Mouse (Mus musculus) forebrain, postnatal 0 days (tissue): ENCODE data around the gene Thap8. TPM values are rescaled to one million over a fixed set of nuclear protein-coding genes. Genes with fewer than 3 reads are reported as not detected.

Source experiments
- ATAC-seq: fragments of 200-750 bp; cut with Nextera tagmentation; 2 replicates; pipeline ENCODE4 v1.8.0; 2017; ENCODE audit warnings: mild to moderate bottlenecking, moderate library complexity
- DNase-seq: peaks from one replicate; pipeline ENCODE4 v3.0.0-alpha.2; 2015
- H3K27ac ChIP-seq: fragments of 300-500 bp; sonication (generic); 2 replicates; pipeline ENCODE4 v1.5.1; 2014; ENCODE audit warnings: low read depth, mild to moderate bottlenecking, antibody characterized with exemption, low read length, moderate library complexity, mixed read lengths
- H3K27me3 ChIP-seq: fragments of 300-500 bp; sonication (generic); 2 replicates; pipeline ENCODE4 v1.6.1; 2014; ENCODE audit warnings: mild to moderate bottlenecking, low read length, mixed read lengths; ENCODE audit not compliant: insufficient read depth
- H3K36me3 ChIP-seq: fragments of 300-500 bp; sonication (generic); 2 replicates; pipeline ENCODE4 v1.6.1; 2014; ENCODE audit warnings: mild to moderate bottlenecking, moderate library complexity; ENCODE audit not compliant: insufficient read depth
- H3K4me1 ChIP-seq: fragments of 300-500 bp; sonication (generic); 2 replicates; pipeline ENCODE4 v1.6.1; 2014; ENCODE audit warnings: antibody characterized with exemption; ENCODE audit not compliant: insufficient read depth
- H3K4me2 ChIP-seq: fragments of 300-500 bp; sonication (generic); 2 replicates; pipeline ENCODE4 v1.6.1; 2014; ENCODE audit warnings: low read depth, mild to moderate bottlenecking, moderate library complexity
- H3K4me3 ChIP-seq: fragments of 300-500 bp; sonication (generic); 2 replicates; pipeline ENCODE4 v1.5.1; 2014; ENCODE audit warnings: low read depth, low read length, mixed read lengths
- H3K9ac ChIP-seq: fragments of 300-500 bp; sonication (generic); 2 replicates; pipeline ENCODE4 v1.6.1; 2014; ENCODE audit warnings: mild to moderate bottlenecking
- H3K9me3 ChIP-seq: fragments of 300-500 bp; sonication (generic); 2 replicates; pipeline ENCODE4 v1.6.1; 2016; ENCODE audit warnings: low read length
- CTCF ChIP-seq: sonication (generic); IDR thresholded peaks from 2 replicates; pipeline ENCODE4 v1.5.1; 2016; ENCODE audit warnings: antibody characterized with exemption, control low read depth, low read depth
- WGBS: fragments of 180-500 bp; shearing (Covaris S2); extraction: QIAGEN DNeasy Blood & Tissue Kit; methylation state at CpG from one replicate; pipeline ENCODE4 v1.1.7; 2014; 5-methylcytosine and 5-hydroxymethylcytosine counted together
- polyA plus RNA-seq: library from polyadenylated mRNA; unstranded; fragments of >200 nt; fragmentation: Nextera tagmentation; extraction: Ambion mirVana; gene quantifications from 2 replicates; pipeline ENCODE4 v1.2.1, GENCODE M21; 2015
- total RNA-seq: library from RNA; depleted of rRNA; stranded (reverse); fragments of >200 nt; gene quantifications from 2 replicates; pipeline ENCODE4 v1.2.3, GENCODE M21; 2014

Gene Thap8
- total and polyA plus RNA-seq, 2 experiments from 2014 or later = 0.45 to 0.52 TPM

GRCm38 (mm10) chr7:30293795-30294194, 13.9 kb downstream of the Thap8 start:
- DNase-seq (peak; percentile 16), ATAC-seq (no peak)
- Histone ChIP-seq H3K27ac (no peak overlapping the region), H3K9ac (no peak overlapping the region), H3K36me3 (peaks cover 47% of the 10 kb centered on the region), H3K27me3 (no peaks in the 10 kb centered on the region), H3K4me2 (0 out of 2 replicates have a peak overlapping the region, but pooled peaks have one; percentile 5), H3K9me3 (no peaks in the 10 kb centered on the region), H3K4me1 (0 out of 2 replicates have a peak, but pooled peaks cover 7% of the 10 kb centered on the region), H3K4me3 (0 out of 2 replicates have a peak overlapping the region, but pooled peaks have one; percentile 9)
- WGBS = 50% methylated on average over 13 of the region's 13 CpGs
- no peak for TF ChIP-seq CTCF

- TF ChIP-seq CTCF = no peak
- WGBS = 91% methylated on average over 5 of the region's 5 CpGs
These were observed 14.4 kb downstream of the Thap8 start for GRCm38 (mm10) chr7:30294296-30294695.

GRCm38 (mm10) chr7:30295103-30295502, 15.2 kb downstream of the Thap8 start:
- WGBS = 74% methylated on average over 10 of the region's 10 CpGs
- Histone ChIP-seq H3K36me3 (peaks cover 60% of the 10 kb centered on the region), H3K4me2 (no peak overlapping the region), H3K9me3 (no peaks in the 10 kb centered on the region), H3K4me1 (0 out of 2 replicates have a peak, but pooled peaks cover 7% of the 10 kb centered on the region), H3K27me3 (no peaks in the 10 kb centered on the region), H3K27ac (no peak overlapping the region), H3K4me3 (no peak overlapping the region), H3K9ac (no peak overlapping the region)
- DNase-seq (no peak), ATAC-seq (no peak)
- no peak for TF ChIP-seq CTCF

More at GRCm38 (mm10) chr7:30294296-30294695, 14.4 kb downstream of the Thap8 start:
- Histone ChIP-seq H3K4me2 (0 out of 2 replicates have a peak overlapping the region, but pooled peaks have one; percentile 5), H3K4me1 (0 out of 2 replicates have a peak, but pooled peaks cover 7% of the 10 kb centered on the region), H3K9ac (no peak overlapping the region), H3K9me3 (no peaks in the 10 kb centered on the region), H3K27me3 (no peaks in the 10 kb centered on the region), H3K4me3 (no peak overlapping the region), H3K36me3 (peaks cover 52% of the 10 kb centered on the region), H3K27ac (no peak overlapping the region)
- DNase-seq (no peak), ATAC-seq (no peak)

- Histone ChIP-seq H3K4me3 (no peak overlapping the region), H3K27me3 (no peaks in the 10 kb centered on the region), H3K4me2 (no peak overlapping the region), H3K4me1 (0 out of 2 replicates have a peak, but pooled peaks cover 7% of the 10 kb centered on the region), H3K27ac (no peak overlapping the region), H3K9ac (no peak overlapping the region), H3K9me3 (no peaks in the 10 kb centered on the region), H3K36me3 (peaks cover 70% of the 10 kb centered on the region)
- TF ChIP-seq CTCF = no peak
- DNase-seq = no peak
- WGBS = 93% methylated on average over 15 of the region's 15 CpGs
- ATAC-seq = no peak
These were observed 16.9 kb downstream of the Thap8 start for GRCm38 (mm10) chr7:30296816-30297215.

DNA sequence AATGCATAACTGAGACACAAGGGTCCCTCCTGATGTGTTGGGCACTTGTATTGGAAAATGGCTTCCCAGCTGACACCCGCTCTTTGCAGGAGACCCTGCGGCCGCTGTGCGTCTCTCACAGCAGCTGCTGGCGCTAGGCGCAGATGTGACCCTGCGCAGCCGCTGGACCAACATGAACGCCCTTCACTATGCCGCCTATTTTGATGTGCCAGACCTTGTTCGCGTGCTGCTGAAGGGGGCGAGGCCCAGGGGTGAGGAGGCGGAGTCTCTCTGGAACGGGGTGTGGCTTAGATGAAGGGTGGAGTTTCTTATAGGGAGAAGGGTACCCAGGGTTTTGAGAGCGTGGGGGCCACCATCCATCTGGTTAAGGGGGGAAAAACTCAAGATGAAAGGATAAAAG, 17.4 kb downstream of the Thap8 start:
- H3K9ac ChIP-seq = no peak overlapping the region
- DNase-seq (no peak), ATAC-seq (no peak)
- no peaks in the 10 kb centered on the region for H3K9me3 ChIP-seq
- 89% methylated on average over 16 of the region's 16 CpGs for WGBS
- no peak for TF ChIP-seq CTCF
- H3K4me3 ChIP-seq = no peak overlapping the region
- H3K36me3 ChIP-seq = peaks cover 74% of the 10 kb centered on the region
- no peak overlapping the region for H3K27ac ChIP-seq
- H3K27me3 ChIP-seq = no peaks in the 10 kb centered on the region
- H3K4me1 ChIP-seq = 0 out of 2 replicates have a peak, but pooled peaks cover 7% of the 10 kb centered on the region
- no peak overlapping the region for H3K4me2 ChIP-seq

GRCm38 (mm10) chr7:30300914-30301313, 21.0 kb downstream of the Thap8 start:
- Histone ChIP-seq H3K36me3 (peaks cover 82% of the 10 kb centered on the region), H3K4me3 (no peak overlapping the region), H3K4me2 (no peak overlapping the region), H3K27ac (no peak overlapping the region), H3K27me3 (no peaks in the 10 kb centered on the region), H3K4me1 (no peaks in the 10 kb centered on the region), H3K9me3 (no peaks in the 10 kb centered on the region), H3K9ac (no peak overlapping the region)
- DNase-seq (peak; percentile 60), ATAC-seq (no peak; the same call in 1 of the 2 replicates)
- peak; percentile 73 for TF ChIP-seq CTCF
- 50% methylated on average over 3 of the region's 3 CpGs for WGBS

- WGBS = 91% methylated on average over 16 of the region's 16 CpGs
- Histone ChIP-seq H3K27ac (peak overlapping the region; percentile 57; the same call in 1 of the 2 replicates), H3K9me3 (no peaks in the 10 kb centered on the region), H3K27me3 (no peaks in the 10 kb centered on the region), H3K9ac (no peak overlapping the region), H3K4me2 (no peak overlapping the region), H3K36me3 (peaks cover 52% of the 10 kb centered on the region), H3K4me1 (0 out of 2 replicates have a peak, but pooled peaks cover 9% of the 10 kb centered on the region), H3K4me3 (no peak overlapping the region)
- ATAC-seq (no peak), DNase-seq (no peak)
- peak; percentile 51 for TF ChIP-seq CTCF
These were observed 26.3 kb downstream of the Thap8 start for GRCm38 (mm10) chr7:30306083-30306779.
